Mouse (Mus musculus): ENCODE results near the gene Col13a1. TPM values are rescaled to one million over a fixed set of nuclear protein-coding genes. Genes with fewer than 3 reads are reported as not detected.

Col13a1 gene
- 3.5 and 4.3 TPM in 2 replicates for polyA plus RNA-seq (2015; fragmentation: Nextera tagmentation; extraction: Ambion mirVana)

DNA sequence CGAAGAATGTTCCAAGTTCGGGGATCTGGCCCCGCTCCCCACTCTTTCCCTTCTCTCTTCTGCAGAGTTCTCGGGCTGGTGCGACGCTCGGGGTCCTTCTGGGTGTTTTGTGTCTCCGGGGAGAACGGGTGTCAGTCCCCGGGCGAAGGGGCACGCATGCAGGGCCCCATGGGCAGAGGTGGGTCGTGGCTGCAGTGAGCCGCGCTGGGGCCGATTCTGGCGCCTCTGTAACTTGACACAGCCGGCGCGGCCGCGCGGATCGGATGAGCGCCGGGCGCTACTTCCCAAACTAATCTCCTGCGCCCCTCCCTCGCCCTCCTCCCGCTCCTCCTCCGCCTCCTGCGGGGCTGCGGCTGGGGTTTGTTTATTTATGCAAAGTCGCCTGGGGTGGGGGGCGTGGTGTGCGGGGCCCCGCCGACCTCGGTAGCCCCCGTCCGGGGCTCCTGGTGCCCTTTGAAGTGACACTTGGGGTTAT is at the start of gene Col13a1:
Gene Col13a1, minus strand, starts transcription at position 243 of the 475 bp plus-strand sequence.
- WGBS = under 1% methylated on average over 41 of the region's 41 CpGs
- H3K9ac ChIP-seq (replicated peaks) = peak within 1 kb of the TSS; percentile 34
- ATAC-seq (ENCODE audit: low FRiP score) = no peak

DNA sequence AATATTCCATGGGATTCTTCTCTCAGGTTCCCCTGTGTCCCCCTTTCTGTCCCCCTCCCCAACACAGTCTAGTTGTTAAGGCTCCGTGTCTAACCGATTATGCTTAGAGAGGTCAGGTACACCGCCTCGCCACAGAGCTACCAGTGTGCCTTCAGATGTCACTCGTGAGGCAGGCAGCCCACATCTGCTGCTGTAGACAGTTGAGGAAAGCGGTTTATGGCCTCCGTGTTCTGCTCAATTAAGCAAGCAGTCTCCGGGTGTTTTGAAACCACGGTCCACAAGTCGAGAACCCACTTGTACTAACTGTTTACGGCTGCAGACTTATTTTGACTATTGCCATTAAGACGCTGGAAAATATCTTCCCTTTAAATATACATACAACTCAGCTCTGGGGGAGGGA is 48.8 kb upstream of the Col13a1 start:
- Histone ChIP-seq H3K4me2 (no peak overlapping the region), H3K9ac (replicated peaks) (no peak overlapping the region), H3K27ac (replicated peaks) (no peak overlapping the region), H3K36me3 (no peaks in the 10 kb centered on the region), H3K9me3 (replicated peaks) (no peaks in the 10 kb centered on the region), H3K27me3 (replicated peaks) (no peaks in the 10 kb centered on the region), H3K4me1 (peaks cover 11% of the 10 kb centered on the region; the same call in 1 of the 2 replicates), H3K4me3 (replicated peaks) (no peak overlapping the region)
- ATAC-seq (ENCODE audit: low FRiP score) = peak; percentile 24; the same call in 1 of the 2 replicates
- 32% methylated on average over 12 of the region's 12 CpGs for WGBS

More for the DNA sequence above, at the start of gene Col13a1:
- Histone ChIP-seq H3K4me1 (peaks cover 28% of the 10 kb centered on the region), H3K36me3 (no peaks in the 10 kb centered on the region), H3K4me2 (peak within 1 kb of the TSS; percentile 88), H3K27me3 (replicated peaks) (peaks cover 77% of the 10 kb centered on the region), H3K27ac (replicated peaks) (no peak within 1 kb of the TSS), H3K9me3 (replicated peaks) (no peaks in the 10 kb centered on the region), H3K4me3 (replicated peaks) (peak within 1 kb of the TSS; percentile 42)

DNA sequence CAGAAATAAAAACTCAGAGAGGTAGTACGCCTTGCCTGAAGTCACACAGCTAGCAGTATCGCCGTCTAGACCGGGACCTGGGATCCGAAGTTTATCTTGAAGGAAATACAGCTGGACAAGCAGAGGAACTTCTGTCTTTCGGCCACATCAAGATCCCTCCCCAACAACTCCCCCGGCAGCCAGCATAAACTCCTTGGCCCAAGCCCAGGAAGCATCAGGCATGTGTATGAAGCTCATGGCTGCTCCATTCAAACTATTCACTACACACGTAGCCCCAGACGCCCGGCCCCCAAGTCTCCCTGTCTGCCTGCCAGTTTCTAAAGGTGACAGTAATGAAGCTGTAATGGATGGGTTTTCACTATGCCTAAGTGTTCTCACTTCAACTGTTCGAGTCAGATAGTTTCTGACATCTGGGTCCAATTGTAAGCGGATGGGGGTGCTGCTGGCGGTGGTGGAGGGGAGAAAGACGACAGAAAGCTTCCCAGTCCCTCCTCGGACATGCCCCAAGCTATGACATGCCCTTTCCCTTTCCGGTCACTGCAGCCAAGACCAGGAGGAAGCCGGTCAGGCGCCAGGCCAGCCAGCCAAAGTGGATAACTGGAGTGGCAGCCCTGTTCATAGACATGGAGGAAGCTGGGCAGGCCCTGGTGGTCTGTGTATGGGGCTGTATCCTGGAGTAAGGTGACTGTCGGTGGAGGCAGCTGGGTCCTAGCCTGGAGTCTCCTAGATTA is 45.1 kb upstream of the Col13a1 start:
- no peak overlapping the region for H3K4me3 ChIP-seq (replicated peaks)
- no peak overlapping the region for H3K27ac ChIP-seq (replicated peaks)
- H3K9me3 ChIP-seq (replicated peaks) = no peaks in the 10 kb centered on the region
- ATAC-seq (ENCODE audit: low FRiP score) = no peak
- no peaks in the 10 kb centered on the region for H3K27me3 ChIP-seq (replicated peaks)
- WGBS = 57% methylated on average over 19 of the region's 19 CpGs
- no peak overlapping the region for H3K4me2 ChIP-seq
- H3K9ac ChIP-seq (replicated peaks) = no peak overlapping the region
- H3K4me1 ChIP-seq = 0 out of 2 replicates have a peak, but pooled peaks cover 7% of the 10 kb centered on the region
- H3K36me3 ChIP-seq = no peaks in the 10 kb centered on the region

DNA sequence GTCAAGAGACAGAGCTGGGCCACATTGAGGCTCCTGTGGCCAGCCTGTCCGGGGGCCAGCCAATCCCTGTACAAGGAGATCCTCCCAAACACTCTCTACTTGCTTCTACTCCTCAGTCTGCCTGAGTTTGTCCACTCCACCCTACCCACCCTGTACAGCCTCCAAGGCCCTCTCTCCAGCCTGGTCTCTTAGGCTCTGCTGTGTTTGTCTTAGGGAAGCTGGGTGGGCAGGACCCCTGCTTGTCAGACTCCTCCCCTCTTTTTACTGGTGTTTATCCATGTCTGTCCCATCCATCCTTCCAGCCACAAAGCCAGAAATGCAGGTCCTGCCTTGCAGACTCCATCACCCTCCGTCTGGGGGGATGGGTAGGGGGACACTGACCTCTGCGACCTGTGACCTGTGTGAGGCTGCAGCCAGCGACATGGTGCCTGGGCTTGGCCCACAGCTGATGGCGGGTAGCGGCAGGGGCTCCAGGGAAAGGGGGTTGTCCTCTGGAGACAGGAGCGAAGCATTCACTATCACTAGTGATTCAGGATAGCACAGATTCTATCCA is 41.2 kb upstream of the Col13a1 start:
- no peak overlapping the region for H3K4me3 ChIP-seq (replicated peaks)
- no peak for ATAC-seq (ENCODE audit: low FRiP score)
- WGBS = 22% methylated on average over 7 of the region's 7 CpGs

DNA sequence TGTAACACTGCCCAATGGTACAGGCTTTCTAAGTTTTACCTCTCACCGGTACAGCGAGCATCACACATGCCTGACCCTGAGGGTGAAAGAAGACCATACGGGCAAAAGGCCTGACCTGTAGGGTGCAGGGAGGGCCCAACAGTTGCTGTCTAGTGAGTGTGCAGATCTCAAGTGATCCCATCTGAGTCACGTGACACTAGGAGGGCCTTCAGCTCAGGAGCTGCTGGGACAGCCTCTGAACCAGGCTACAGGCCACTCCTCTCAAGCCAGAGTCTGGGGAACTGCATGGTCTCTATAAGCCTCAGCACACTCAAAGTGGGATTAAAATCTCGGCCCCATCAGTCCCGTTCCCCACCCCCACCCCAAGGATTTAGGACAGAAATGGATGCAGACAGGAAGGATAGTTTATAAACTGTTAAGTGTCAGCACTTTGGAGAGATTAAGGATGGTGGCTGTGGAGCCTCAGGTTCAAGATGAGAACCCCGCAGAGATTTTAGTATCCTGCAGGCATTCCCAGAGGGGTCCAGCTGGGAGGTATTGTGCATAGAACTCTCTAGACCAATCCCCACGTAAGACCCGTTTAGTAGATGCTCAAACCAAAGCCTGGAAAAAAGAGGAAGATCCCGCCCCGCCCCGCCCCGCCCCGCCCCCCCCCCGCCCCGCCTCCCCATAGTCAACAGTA is 40.6 kb upstream of the Col13a1 start:
- 19% methylated on average over 16 of the region's 16 CpGs for WGBS
- no peaks in the 10 kb centered on the region for H3K36me3 ChIP-seq
- H3K9ac ChIP-seq (replicated peaks) = no peak overlapping the region
- H3K9me3 ChIP-seq (replicated peaks) = no peaks in the 10 kb centered on the region
- H3K27me3 ChIP-seq (replicated peaks) = no peaks in the 10 kb centered on the region
- no peak overlapping the region for H3K4me3 ChIP-seq (replicated peaks)
- no peaks in the 10 kb centered on the region for H3K4me1 ChIP-seq
- H3K4me2 ChIP-seq = no peak overlapping the region
- no peak for ATAC-seq (ENCODE audit: low FRiP score)
- no peak overlapping the region for H3K27ac ChIP-seq (replicated peaks)

More for the DNA sequence above, 41.2 kb upstream of the Col13a1 start:
- Histone ChIP-seq H3K4me2 (no peak overlapping the region), H3K9ac (replicated peaks) (no peak overlapping the region), H3K27me3 (replicated peaks) (no peaks in the 10 kb centered on the region), H3K27ac (replicated peaks) (no peak overlapping the region), H3K4me1 (no peaks in the 10 kb centered on the region), H3K36me3 (no peaks in the 10 kb centered on the region), H3K9me3 (replicated peaks) (no peaks in the 10 kb centered on the region)

DNA sequence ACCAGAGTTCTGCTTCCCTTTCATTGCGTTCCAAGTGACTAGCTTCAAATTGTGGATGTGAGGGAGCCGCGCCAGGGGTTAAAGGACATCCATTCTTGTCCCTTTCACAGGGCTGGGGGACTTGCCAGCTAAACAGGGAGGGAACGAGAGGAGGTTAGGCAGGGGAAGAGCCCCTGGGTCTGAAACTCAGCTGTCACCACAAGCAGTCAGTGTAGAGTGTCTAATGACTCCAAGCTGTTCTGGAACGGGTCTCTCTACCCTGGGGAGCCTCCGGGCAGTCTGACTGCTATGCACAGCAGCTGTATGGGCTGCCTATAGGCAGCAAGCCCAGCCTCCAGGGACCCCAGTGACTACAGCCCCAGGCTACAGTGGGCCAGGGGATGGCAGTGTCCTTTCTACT is 38.0 kb upstream of the Col13a1 start:
- WGBS = 37% methylated on average over 6 of the region's 6 CpGs
- Histone ChIP-seq H3K4me2 (no peak overlapping the region), H3K36me3 (no peaks in the 10 kb centered on the region), H3K27me3 (replicated peaks) (no peaks in the 10 kb centered on the region), H3K4me3 (replicated peaks) (no peak overlapping the region), H3K27ac (replicated peaks) (no peak overlapping the region), H3K9ac (replicated peaks) (no peak overlapping the region), H3K9me3 (replicated peaks) (no peaks in the 10 kb centered on the region), H3K4me1 (no peaks in the 10 kb centered on the region)
- ATAC-seq (ENCODE audit: low FRiP score) = no peak

DNA sequence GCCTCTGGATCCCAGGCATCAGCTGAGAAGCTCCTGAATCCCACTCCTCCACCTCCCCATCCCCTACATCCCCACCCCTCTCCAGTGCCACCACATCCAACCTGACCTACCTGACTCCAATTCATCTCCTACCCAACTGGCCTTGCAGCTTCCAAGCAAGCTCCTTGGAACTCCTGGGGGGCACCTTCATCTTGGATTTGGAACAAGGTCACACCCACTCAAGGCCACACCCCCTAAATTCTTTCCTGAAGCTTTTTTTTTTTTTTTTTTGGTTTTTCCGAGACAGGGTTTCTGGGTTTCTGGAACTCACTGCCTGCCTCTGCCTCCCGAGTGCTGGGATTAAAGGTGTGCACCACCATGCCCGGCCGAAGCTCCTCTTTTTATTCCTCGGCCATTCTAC is 34.3 kb upstream of the Col13a1 start:
- Histone ChIP-seq H3K27ac (replicated peaks) (no peak overlapping the region), H3K4me1 (no peaks in the 10 kb centered on the region), H3K27me3 (replicated peaks) (no peaks in the 10 kb centered on the region), H3K4me3 (replicated peaks) (no peak overlapping the region), H3K9me3 (replicated peaks) (no peaks in the 10 kb centered on the region), H3K4me2 (no peak overlapping the region), H3K36me3 (no peaks in the 10 kb centered on the region), H3K9ac (replicated peaks) (no peak overlapping the region)
- no peak for ATAC-seq (ENCODE audit: low FRiP score)
- WGBS = 88% methylated on average over 5 of the region's 5 CpGs

DNA sequence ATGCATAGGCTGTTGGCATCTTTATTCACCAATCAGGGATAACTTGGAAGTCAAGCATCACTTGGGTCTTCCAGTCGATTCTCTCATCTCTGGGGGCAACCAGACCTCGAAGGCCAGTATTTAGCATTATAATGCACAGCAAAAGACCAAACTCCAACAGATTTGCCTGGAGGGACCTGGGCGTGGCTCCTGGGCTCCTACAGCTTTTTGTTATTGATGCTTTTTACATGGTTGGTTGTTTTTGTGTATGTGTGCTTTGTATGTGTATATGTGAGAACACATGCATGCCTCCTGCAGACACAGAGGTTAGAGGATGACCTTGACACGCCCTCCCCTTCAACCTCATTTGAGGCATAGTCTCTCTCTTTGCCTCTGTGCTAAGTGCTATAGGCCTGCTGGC is 33.5 kb upstream of the Col13a1 start:
- H3K9ac ChIP-seq (replicated peaks) = no peak overlapping the region
- no peaks in the 10 kb centered on the region for H3K27me3 ChIP-seq (replicated peaks)
- H3K4me3 ChIP-seq (replicated peaks) = no peak overlapping the region
- no peak overlapping the region for H3K4me2 ChIP-seq
- 73% methylated on average over 4 of the region's 4 CpGs for WGBS
- H3K4me1 ChIP-seq = no peaks in the 10 kb centered on the region
- H3K27ac ChIP-seq (replicated peaks) = no peak overlapping the region
- no peak for ATAC-seq (ENCODE audit: low FRiP score)
- H3K36me3 ChIP-seq = no peaks in the 10 kb centered on the region
- H3K9me3 ChIP-seq (replicated peaks) = no peaks in the 10 kb centered on the region

DNA sequence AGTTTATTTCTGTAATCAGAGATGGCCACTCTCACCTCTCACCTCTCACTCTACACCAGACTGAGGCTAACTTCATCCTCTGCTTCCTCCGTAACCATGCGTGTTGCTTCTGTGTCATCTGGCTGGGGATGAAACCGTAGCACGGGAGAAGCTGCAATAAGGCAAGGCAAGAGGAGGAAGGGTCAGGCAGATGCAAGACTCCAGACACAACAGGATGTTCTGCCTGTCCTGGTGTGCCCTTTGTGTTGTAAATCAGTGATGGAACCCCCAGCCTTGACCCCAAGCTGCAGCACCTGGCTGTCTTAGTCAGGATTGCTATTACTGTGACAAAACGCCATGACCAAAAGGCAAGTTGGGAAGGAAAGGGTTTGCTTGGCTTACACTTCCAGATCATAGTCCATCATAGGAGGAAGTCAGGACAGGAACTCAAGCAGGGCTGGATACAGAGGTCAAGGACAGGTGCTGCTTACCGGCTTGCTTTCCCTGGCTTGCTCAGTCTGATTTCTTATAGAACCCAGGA is 31.1 kb upstream of the Col13a1 start:
- WGBS = 76% methylated on average over 6 of the region's 6 CpGs
- no peak for ATAC-seq (ENCODE audit: low FRiP score)
- Histone ChIP-seq H3K9me3 (replicated peaks) (no peaks in the 10 kb centered on the region), H3K27ac (replicated peaks) (no peak overlapping the region), H3K4me1 (no peaks in the 10 kb centered on the region), H3K4me2 (no peak overlapping the region), H3K27me3 (replicated peaks) (no peaks in the 10 kb centered on the region), H3K36me3 (no peaks in the 10 kb centered on the region), H3K9ac (replicated peaks) (no peak overlapping the region), H3K4me3 (replicated peaks) (no peak overlapping the region)

DNA sequence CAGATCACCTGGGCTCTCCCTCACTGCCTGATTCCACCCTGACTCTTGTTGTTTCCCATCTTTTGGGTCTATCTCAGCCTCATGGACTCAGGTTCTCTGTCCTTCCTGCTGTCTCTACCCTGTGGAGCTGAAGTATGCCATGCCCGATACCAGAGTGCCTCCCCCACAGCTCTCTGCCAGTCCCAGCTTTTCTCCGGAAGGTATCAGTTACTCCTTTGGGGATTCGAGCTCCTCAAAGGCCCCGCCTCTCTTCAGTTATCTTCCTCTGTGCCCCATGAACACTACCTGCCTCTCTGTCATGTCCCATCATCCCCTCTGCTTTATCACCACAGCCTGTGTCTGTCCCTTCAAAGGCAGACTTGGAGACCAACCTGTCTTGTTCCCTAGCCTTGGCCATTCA is 29.1 kb upstream of the Col13a1 start:
- Histone ChIP-seq H3K9me3 (replicated peaks) (no peaks in the 10 kb centered on the region), H3K36me3 (no peaks in the 10 kb centered on the region), H3K27me3 (replicated peaks) (no peaks in the 10 kb centered on the region), H3K4me3 (replicated peaks) (no peak overlapping the region), H3K4me2 (no peak overlapping the region), H3K27ac (replicated peaks) (no peak overlapping the region), H3K9ac (replicated peaks) (no peak overlapping the region), H3K4me1 (no peaks in the 10 kb centered on the region)
- no peak for ATAC-seq (ENCODE audit: low FRiP score)
- WGBS = 87% methylated on average over 4 of the region's 4 CpGs

DNA sequence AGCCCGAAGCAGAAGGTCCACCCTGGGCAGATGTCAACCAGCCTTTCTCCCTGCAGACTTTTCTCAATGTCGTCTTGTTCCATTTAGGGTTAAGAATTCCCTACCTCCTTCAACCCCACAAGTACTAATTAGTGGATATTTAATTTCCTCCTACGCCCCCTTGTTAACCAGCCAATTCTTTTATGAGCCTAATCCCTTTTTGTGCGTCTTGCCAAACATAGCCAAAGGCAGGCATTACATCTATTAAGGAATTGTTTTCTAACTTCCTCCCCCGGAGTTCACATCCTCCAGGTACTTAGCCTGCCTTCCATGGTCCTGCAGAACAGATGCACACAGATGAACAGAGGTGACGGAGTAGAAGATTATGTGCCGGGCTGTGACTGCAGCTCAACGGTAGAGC is 27.5 kb upstream of the Col13a1 start:
- Histone ChIP-seq H3K9me3 (replicated peaks) (no peaks in the 10 kb centered on the region), H3K27ac (replicated peaks) (no peak overlapping the region), H3K36me3 (no peaks in the 10 kb centered on the region), H3K4me3 (replicated peaks) (no peak overlapping the region), H3K9ac (replicated peaks) (no peak overlapping the region), H3K4me1 (no peaks in the 10 kb centered on the region), H3K27me3 (replicated peaks) (no peaks in the 10 kb centered on the region), H3K4me2 (no peak overlapping the region)
- ATAC-seq (ENCODE audit: low FRiP score) = no peak
- WGBS = 72% methylated on average over 8 of the region's 8 CpGs
